Mouse (Mus musculus): Measurements from ENCODE around the gene Nfia. TPM values are rescaled to one million over a fixed set of nuclear protein-coding genes. Genes with fewer than 3 reads are reported as not detected.

The Nfia gene
- polyA plus RNA-seq, 1 experiment from 2014 or later: 37.2 TPM

- peaks cover 2% of the 10 kb centered on the region; the same call in 1 of the 2 replicates for H3K4me1 ChIP-seq (ENCODE audit: control insufficient read depth, insufficient read depth, low read length)
- 67% methylated on average over 10 of the region's 10 CpGs for WGBS
- DNase-seq (no peak), ATAC-seq (ENCODE audit: low FRiP score, low TSS enrichment) (no peak)
- no peaks in the 10 kb centered on the region for H3K9me3 ChIP-seq (ENCODE audit: control insufficient read depth, low read length)
- peaks cover 5% of the 10 kb centered on the region for H3K27me3 ChIP-seq (ENCODE audit: control insufficient read depth, insufficient read depth, low read length)
- no peak overlapping the region for H3K27ac ChIP-seq (replicated peaks; ENCODE audit: low read depth, low read length)
- H3K4me3 ChIP-seq (replicated peaks; ENCODE audit: low read depth, low read length): no peak overlapping the region
- H3K9ac ChIP-seq (replicated peaks; ENCODE audit: low read length): no peak overlapping the region
- no peaks in the 10 kb centered on the region for H3K36me3 ChIP-seq (ENCODE audit: control insufficient read depth, insufficient read depth, low read length)
- no peak overlapping the region for H3K4me2 ChIP-seq (ENCODE audit: low read length)
These were observed 21.4 kb downstream of the Nfia start for GRCm38 (mm10) chr4:97793931-97794330.

- no peaks in the 10 kb centered on the region for H3K36me3 ChIP-seq (ENCODE audit: control insufficient read depth, insufficient read depth, low read length)
- H3K4me3 ChIP-seq (replicated peaks; ENCODE audit: low read depth, low read length): no peak overlapping the region
- H3K27ac ChIP-seq (replicated peaks; ENCODE audit: low read depth, low read length): no peak overlapping the region
- H3K4me2 ChIP-seq (ENCODE audit: low read length): no peak overlapping the region
- DNase-seq (no peak), ATAC-seq (ENCODE audit: low FRiP score, low TSS enrichment) (no peak)
- H3K4me1 ChIP-seq (ENCODE audit: control insufficient read depth, insufficient read depth, low read length): peaks cover 2% of the 10 kb centered on the region; the same call in 1 of the 2 replicates
- no peaks in the 10 kb centered on the region for H3K9me3 ChIP-seq (ENCODE audit: control insufficient read depth, low read length)
- no peak overlapping the region for H3K9ac ChIP-seq (replicated peaks; ENCODE audit: low read length)
- H3K27me3 ChIP-seq (ENCODE audit: control insufficient read depth, insufficient read depth, low read length): peaks cover 5% of the 10 kb centered on the region
- 88% methylated on average over 4 of the region's 4 CpGs for WGBS
These were observed 22.3 kb downstream of the Nfia start for GRCm38 (mm10) chr4:97794865-97795264.

- DNase-seq (no peak), ATAC-seq (ENCODE audit: low FRiP score, low TSS enrichment) (no peak)
- Histone ChIP-seq H3K9me3 (ENCODE audit: control insufficient read depth, low read length) (no peaks in the 10 kb centered on the region), H3K27ac (replicated peaks; ENCODE audit: low read depth, low read length) (no peak overlapping the region), H3K9ac (replicated peaks; ENCODE audit: low read length) (no peak overlapping the region), H3K4me3 (replicated peaks; ENCODE audit: low read depth, low read length) (no peak overlapping the region), H3K4me2 (ENCODE audit: low read length) (no peak overlapping the region), H3K27me3 (ENCODE audit: control insufficient read depth, insufficient read depth, low read length) (no peaks in the 10 kb centered on the region; the same call in 1 of the 2 replicates), H3K4me1 (ENCODE audit: control insufficient read depth, insufficient read depth, low read length) (peaks cover 2% of the 10 kb centered on the region; the same call in 1 of the 2 replicates), H3K36me3 (ENCODE audit: control insufficient read depth, insufficient read depth, low read length) (no peaks in the 10 kb centered on the region)
- 76% methylated on average over 5 of the region's 5 CpGs for whole genome bisulfite sequencing
These were observed 23.4 kb downstream of the Nfia start for GRCm38 (mm10) chr4:97795957-97796356.

DNA sequence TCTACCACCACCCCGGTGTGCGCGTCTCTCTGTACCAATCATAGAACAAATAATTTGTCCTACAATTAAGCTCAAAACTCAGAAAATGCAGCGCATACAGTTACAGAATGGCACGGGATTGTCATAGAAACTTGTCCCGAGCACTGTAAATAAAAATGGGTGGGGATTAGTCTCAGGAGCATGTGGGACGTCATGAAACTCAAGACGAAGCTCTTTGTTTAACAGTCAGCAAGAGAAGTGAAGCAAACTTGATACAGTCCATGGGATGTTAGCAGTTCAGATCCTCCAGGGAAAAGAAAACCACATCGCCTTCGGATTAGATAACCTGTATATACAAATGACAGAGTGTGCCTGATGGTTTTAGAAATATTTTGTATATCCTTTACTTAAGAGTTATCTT, 24.0 kb downstream of the Nfia start:
- Histone ChIP-seq H3K4me2 (ENCODE audit: low read length) (no peak overlapping the region), H3K27ac (replicated peaks; ENCODE audit: low read depth, low read length) (no peak overlapping the region)

DNA sequence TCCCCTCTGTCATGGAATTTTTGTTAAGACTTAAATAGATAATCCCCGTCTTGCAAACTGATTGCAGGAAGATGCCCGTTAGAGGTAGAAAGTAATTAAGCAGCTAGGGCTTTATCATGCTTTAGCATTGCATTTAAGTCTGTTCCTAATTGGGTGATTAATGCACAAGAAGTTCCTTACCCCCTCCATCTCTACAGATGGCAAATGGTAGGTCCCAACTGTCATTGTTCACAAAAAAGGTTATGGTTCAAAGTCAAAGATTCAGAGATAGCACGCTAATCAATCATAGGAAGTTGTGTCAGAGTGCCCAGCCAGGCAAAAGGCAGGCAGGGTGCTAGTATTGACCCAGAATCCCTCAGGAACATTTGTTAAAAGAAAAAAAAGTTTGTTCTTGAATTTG, 31.3 kb downstream of the Nfia start:
- DNase-seq: no peak
- 71% methylated on average over 3 of the region's 3 CpGs for WGBS
- ATAC-seq (ENCODE audit: low FRiP score, low TSS enrichment): no peak

More for the DNA sequence above, 24.0 kb downstream of the Nfia start:
- Histone ChIP-seq H3K36me3 (ENCODE audit: control insufficient read depth, insufficient read depth, low read length) (no peaks in the 10 kb centered on the region), H3K27me3 (ENCODE audit: control insufficient read depth, insufficient read depth, low read length) (no peaks in the 10 kb centered on the region; the same call in 1 of the 2 replicates), H3K4me3 (replicated peaks; ENCODE audit: low read depth, low read length) (no peak overlapping the region), H3K9ac (replicated peaks; ENCODE audit: low read length) (no peak overlapping the region), H3K9me3 (ENCODE audit: control insufficient read depth, low read length) (no peaks in the 10 kb centered on the region), H3K4me1 (ENCODE audit: control insufficient read depth, insufficient read depth, low read length) (peaks cover 2% of the 10 kb centered on the region; the same call in 1 of the 2 replicates)
- no peak for ATAC-seq (ENCODE audit: low FRiP score, low TSS enrichment)
- DNase-seq: no peak
- WGBS: 82% methylated on average over 10 of the region's 10 CpGs

GRCm38 (mm10) chr4:97804638-97805037, 32.1 kb downstream of the Nfia start:
- Histone ChIP-seq H3K9me3 (ENCODE audit: control insufficient read depth, low read length) (no peaks in the 10 kb centered on the region), H3K27me3 (ENCODE audit: control insufficient read depth, insufficient read depth, low read length) (no peaks in the 10 kb centered on the region; the same call in 1 of the 2 replicates), H3K4me3 (replicated peaks; ENCODE audit: low read depth, low read length) (no peak overlapping the region), H3K9ac (replicated peaks; ENCODE audit: low read length) (no peak overlapping the region), H3K4me2 (ENCODE audit: low read length) (no peak overlapping the region), H3K27ac (replicated peaks; ENCODE audit: low read depth, low read length) (no peak overlapping the region), H3K36me3 (ENCODE audit: control insufficient read depth, insufficient read depth, low read length) (no peaks in the 10 kb centered on the region), H3K4me1 (ENCODE audit: control insufficient read depth, insufficient read depth, low read length) (peaks cover 7% of the 10 kb centered on the region; the same call in 1 of the 2 replicates)
- 69% methylated on average over 5 of the region's 5 CpGs for whole genome bisulfite sequencing
- ATAC-seq (ENCODE audit: low FRiP score, low TSS enrichment) (no peak), DNase-seq (no peak)

More for the DNA sequence above, 31.3 kb downstream of the Nfia start:
- H3K9ac ChIP-seq (replicated peaks; ENCODE audit: low read length): no peak overlapping the region
- H3K27me3 ChIP-seq (ENCODE audit: control insufficient read depth, insufficient read depth, low read length): no peaks in the 10 kb centered on the region; the same call in 1 of the 2 replicates
- no peak overlapping the region for H3K4me3 ChIP-seq (replicated peaks; ENCODE audit: low read depth, low read length)
- H3K4me2 ChIP-seq (ENCODE audit: low read length): no peak overlapping the region
- H3K4me1 ChIP-seq (ENCODE audit: control insufficient read depth, insufficient read depth, low read length): peaks cover 7% of the 10 kb centered on the region; the same call in 1 of the 2 replicates
- H3K27ac ChIP-seq (replicated peaks; ENCODE audit: low read depth, low read length): no peak overlapping the region
- no peaks in the 10 kb centered on the region for H3K9me3 ChIP-seq (ENCODE audit: control insufficient read depth, low read length)
- no peaks in the 10 kb centered on the region for H3K36me3 ChIP-seq (ENCODE audit: control insufficient read depth, insufficient read depth, low read length)

GRCm38 (mm10) chr4:97805255-97805654, 32.7 kb downstream of the Nfia start:
- no peak overlapping the region for H3K4me3 ChIP-seq (replicated peaks; ENCODE audit: low read depth, low read length)
- no peaks in the 10 kb centered on the region for H3K27me3 ChIP-seq (ENCODE audit: control insufficient read depth, insufficient read depth, low read length)
- ATAC-seq (ENCODE audit: low FRiP score, low TSS enrichment) (no peak), DNase-seq (no peak)
- H3K9ac ChIP-seq (replicated peaks; ENCODE audit: low read length): no peak overlapping the region
- peaks cover 7% of the 10 kb centered on the region; the same call in 1 of the 2 replicates for H3K4me1 ChIP-seq (ENCODE audit: control insufficient read depth, insufficient read depth, low read length)
- H3K36me3 ChIP-seq (ENCODE audit: control insufficient read depth, insufficient read depth, low read length): no peaks in the 10 kb centered on the region
- no peak overlapping the region for H3K4me2 ChIP-seq (ENCODE audit: low read length)
- H3K27ac ChIP-seq (replicated peaks; ENCODE audit: low read depth, low read length): no peak overlapping the region; the same call in 1 of the 2 replicates
- no peaks in the 10 kb centered on the region for H3K9me3 ChIP-seq (ENCODE audit: control insufficient read depth, low read length)
- WGBS: 49% methylated on average over 2 of the region's 2 CpGs

DNA sequence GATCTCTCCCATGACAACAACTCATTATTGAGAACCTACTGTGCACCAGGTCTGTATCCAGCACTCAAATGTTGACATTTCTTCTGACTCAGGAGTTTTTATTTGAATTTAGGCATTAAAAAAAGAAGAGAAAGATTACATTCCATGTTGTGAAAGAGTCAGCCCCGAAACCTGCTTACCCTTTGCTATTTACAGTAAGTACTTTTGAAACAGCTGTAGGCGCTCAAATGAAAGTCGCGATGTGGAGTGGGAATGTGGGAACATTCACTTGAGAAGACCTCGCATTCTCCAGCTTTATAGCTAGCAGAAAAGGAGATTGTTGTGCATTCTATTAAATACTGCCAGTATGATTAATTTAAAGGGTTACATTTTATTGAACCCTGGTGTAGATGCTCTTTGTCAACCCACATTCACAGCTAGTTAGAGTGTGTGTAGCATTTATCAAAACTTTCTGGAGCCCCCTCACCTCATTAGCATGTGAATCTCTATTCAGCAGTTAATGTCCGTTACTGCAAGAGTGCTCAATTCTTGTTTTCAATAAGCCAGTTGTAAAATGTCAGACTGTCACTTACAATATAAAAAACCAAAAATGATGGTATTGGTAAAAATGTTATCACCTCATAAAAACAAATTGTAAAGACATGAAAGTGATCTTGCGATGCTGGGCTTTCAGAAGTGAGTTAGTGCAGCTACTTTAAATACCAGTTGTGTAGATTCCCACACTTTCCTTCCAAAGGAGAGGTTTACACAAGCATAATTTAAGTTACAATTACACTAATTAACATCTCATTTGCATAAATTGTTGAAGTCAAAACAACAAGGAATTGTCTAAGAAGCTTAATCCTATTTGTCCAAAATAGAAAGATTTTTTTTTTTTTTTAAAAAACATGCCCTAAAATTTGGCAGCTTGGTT, 33.6 kb downstream of the Nfia start:
- Histone ChIP-seq H3K4me1 (ENCODE audit: control insufficient read depth, insufficient read depth, low read length) (peaks cover 7% of the 10 kb centered on the region; the same call in 1 of the 2 replicates), H3K36me3 (ENCODE audit: control insufficient read depth, insufficient read depth, low read length) (no peaks in the 10 kb centered on the region), H3K9ac (replicated peaks; ENCODE audit: low read length) (no peak overlapping the region), H3K27me3 (ENCODE audit: control insufficient read depth, insufficient read depth, low read length) (no peaks in the 10 kb centered on the region), H3K4me2 (ENCODE audit: low read length) (no peak overlapping the region), H3K27ac (replicated peaks; ENCODE audit: low read depth, low read length) (no peak overlapping the region), H3K9me3 (ENCODE audit: control insufficient read depth, low read length) (no peaks in the 10 kb centered on the region), H3K4me3 (replicated peaks; ENCODE audit: low read depth, low read length) (no peak overlapping the region)
- ATAC-seq (ENCODE audit: low FRiP score, low TSS enrichment) (no peak), DNase-seq (no peak)
- 23% methylated on average over 7 of the region's 7 CpGs for WGBS

All from midbrain, embryonic 14.5 days (tissue).